Mouse (Mus musculus) urinary bladder, postnatal 36 days (tissue): Measurements from ENCODE around the gene Olfr203.
"Not testable (repeated sequence)": the region's sequence is repeated elsewhere in the genome, so short reads cannot be mapped to it uniquely, and the experiment has no call there.

Experiments
- DNase-seq, 2 experiments: peaks; one replicate each; pipeline ENCODE4 v3.0.0; 2022; ENCODE audit warnings: low spot score in 2 of 2, mixed read lengths in 1 of 2

Gene Olfr203

DNA sequence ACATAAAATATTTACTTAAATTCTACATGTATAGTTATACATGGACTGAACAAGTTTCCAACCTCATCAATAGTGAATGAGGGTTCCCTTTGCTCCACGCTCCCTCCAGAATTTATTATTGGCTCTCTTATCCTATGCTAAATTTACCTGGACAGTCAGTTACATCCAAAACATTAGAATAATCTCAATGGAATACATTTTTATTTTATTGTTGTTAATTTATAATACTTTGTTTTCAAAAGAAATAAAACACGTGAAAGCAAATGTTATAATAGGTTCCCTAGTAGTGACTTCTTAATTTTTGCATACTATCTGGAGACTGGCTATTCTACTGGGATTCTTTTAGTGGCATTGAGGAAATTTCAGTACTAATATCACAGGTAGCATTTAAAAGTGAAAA, at the start of gene Olfr203:
TSS of gene Olfr203 (plus strand) at position 301 of the 400 bp plus-strand sequence.
- no peak for DNase-seq

DNA sequence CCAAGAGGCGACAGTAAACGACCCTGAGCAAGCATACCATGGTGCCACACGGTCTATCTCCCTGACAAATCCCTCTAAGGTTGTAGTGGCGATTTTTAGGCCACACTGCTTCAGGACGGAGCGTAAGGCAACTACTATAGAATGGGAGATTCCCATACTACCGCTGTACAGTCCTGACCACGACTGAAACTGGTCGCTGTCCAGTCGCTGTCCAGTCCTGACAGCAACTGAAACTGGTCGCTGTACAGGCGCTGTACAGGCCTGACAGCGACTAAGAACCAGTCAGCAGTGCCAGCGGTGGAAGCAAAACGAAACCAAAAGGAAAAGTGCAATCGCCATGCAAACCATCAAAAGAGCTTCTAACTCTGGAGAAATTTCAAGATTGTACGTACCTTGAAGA, 49.0 kb upstream of the Olfr203 start:
- DNase-seq = no peak

DNA sequence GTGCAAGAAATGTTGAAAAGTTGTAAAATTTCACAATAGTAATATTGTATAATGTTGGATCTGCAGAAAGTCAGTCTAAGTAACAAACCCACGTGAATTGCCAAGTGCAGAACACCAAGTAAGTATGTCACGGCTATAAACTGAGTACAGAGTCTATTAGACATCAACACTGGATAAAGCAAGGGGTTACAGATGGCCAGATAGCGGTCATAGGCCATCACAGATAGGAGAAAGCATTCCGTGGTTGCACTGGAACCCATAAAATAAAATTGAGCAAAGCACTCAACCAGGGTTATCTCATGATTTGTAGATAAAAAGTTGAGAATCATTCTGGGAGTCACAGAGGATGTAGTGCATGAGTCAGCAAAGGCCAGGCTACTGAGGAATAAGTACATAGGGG, 29.6 kb upstream of the Olfr203 start:
- DNase-seq = not testable (repeated sequence)

DNA sequence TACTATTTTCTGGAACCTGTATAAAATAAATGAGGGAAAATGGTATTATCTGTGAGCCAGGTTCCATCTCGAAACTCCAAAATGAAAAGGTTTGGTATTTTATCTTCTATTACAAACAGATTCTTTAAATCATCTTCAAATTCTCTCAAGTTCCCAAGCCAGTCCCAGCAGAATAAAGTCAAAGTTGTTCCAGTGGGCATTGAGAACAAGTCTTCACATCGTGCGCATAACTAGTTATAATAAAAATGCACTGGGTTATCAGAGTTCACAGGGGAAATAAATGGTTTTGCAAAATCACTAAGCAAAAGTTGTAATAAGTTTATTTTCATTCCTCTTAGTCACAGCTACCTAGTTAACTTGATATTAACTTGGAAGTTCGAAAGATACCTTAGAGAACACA, 26.1 kb upstream of the Olfr203 start, which contains the start of gene Olfr201:
TSS of gene Olfr201 (minus strand) at position 101 of the 400 bp plus-strand sequence.
- not testable (repeated sequence) for DNase-seq

GRCm38 (mm10) chr16:59280542-59280941, 18.1 kb upstream of the Olfr203 start:
- DNase-seq = no peak

DNA sequence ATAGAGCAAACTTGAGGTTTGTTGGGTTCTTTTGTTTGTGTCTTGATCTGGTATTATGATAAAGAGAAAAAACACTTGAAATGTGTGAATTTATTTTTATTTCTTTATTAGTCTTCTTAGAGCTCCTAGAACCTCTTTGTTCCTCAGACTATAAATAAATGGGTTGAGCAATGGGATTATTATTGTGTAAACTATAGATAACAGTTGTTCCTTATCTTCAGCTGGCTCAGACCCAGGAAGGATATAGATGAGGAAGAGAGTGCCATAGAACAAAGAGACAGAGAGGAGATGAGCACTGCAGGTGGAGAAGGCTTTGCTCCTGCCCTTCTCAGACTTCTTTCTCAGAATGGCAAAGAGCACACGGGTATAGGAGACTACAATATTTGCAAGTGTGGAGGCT, 15.2 kb upstream of the Olfr203 start:
- DNase-seq = no peak

DNA sequence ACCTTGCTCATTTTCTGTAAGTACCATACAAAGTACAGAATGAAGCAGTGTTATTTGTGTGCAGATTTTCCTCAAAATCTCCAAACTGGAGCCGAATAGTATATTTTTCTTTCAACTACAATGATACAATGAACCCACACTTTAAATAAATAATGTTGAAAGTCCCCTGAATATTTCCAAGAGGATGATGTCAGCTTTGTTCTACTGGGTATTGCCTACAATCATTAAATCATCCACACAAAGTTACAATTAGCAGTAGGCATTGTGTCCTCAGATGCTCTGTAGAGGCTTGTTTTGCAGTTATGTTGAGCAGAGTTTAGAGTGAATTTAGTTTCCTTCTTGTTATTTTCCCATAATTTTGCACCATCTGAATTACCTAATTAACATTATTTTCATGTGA, 12.0 kb upstream of the Olfr203 start, which contains the start of gene Olfr202:
TSS of gene Olfr202 (minus strand) at position 101 of the 400 bp plus-strand sequence.
- no peak for DNase-seq

GRCm38 (mm10) chr16:59287576-59287975, 11.1 kb upstream of the Olfr203 start:
- not testable (repeated sequence) for DNase-seq

- no peak for DNase-seq
Observed at GRCm38 (mm10) chr16:59318148-59318547, 19.5 kb downstream of the Olfr203 start, which contains the start of gene Olfr204. Gene Olfr204, minus strand, starts transcription at chr16:59318248.

DNA sequence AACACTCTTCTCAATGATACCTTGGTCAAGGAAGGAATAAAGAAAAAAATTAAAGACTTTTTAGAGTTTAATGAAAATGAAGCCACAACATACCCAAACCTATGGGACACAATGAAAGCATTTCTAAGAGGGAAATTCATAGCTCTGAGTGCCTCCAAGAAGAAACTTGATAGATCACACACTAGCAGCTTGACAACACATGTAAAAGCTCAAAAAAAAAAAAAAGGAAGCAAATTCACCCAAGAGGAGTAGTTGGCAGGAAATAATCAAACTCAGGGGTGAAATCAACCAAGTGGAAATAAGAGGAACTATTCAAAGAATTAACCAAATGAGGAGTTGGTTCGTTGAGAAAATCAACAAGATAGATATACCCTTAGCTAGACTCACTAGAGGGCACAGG, 24.6 kb downstream of the Olfr203 start:
- not testable (repeated sequence) for DNase-seq

- DNase-seq = no peak
Observed at GRCm38 (mm10) chr16:59331038-59331437, 32.4 kb downstream of the Olfr203 start, which contains the start of gene Olfr205. Gene Olfr205, minus strand, starts transcription at chr16:59331138.

- DNase-seq = no peak
Observed at GRCm38 (mm10) chr16:59349146-59349545, 50.5 kb downstream of the Olfr203 start, which contains the start of gene Olfr206. Gene Olfr206, minus strand, starts transcription at chr16:59349246.
